In the genomic region with DNA sequence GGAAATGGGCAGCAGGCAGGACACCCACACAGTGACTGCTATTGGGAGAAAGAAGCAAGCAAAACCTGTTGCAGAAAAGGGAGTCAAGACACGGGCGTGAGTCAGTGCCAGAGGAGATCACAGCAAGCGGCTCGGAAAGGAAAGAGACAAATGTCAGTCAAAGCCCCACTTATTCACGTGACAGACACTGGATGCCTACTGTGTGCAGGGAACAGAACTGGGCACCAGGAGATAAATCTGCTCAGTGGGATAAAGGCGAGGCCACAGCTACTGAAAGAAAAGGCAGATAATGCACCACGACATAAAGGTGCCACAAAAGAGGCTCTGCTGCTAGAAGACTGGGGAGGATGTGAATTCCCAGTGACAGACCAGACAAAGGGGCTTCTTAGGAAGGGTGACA, we compare ENCODE assay signal across 17 mouse cellular contexts. TPM values are rescaled to one million over a fixed set of nuclear protein-coding genes. Genes with fewer than 3 reads are reported as not detected.
DNase-seq lines count a peak whose midpoint lies in the region; ATAC-seq and TF ChIP-seq lines count a peak whose summit lies in the region.
"Had no signal": no experiment of that assay in that cellular context is flagged by ENCODE, and none has a peak within 500 bp of the region (broad histone marks: within the 10 kb centered on the region; RNA-seq: fewer than 3 reads in every experiment).

No protein-coding gene starts in this region.

- no peaks in the 10 kb centered on the region for H3K36me3 ChIP-seq in hindbrain, embryonic 10.5 days
- no peaks in the 10 kb centered on the region for H3K36me3 ChIP-seq in hindbrain, embryonic 14.5 days (replicated peaks; ENCODE audit: control insufficient read depth, insufficient read depth)
- H3K36me3 ChIP-seq in midbrain, embryonic 11.5 days (ENCODE audit: control insufficient read depth, insufficient read depth, low read length), result no peaks in the 10 kb centered on the region
- H3K36me3 ChIP-seq in midbrain, postnatal 0 days (ENCODE audit: insufficient read depth, low read length), result no peaks in the 10 kb centered on the region
- H3K36me3 ChIP-seq in limb, embryonic 11.5 days (ENCODE audit: control insufficient read depth, insufficient read depth, low read length), result no peaks in the 10 kb centered on the region

- 24% methylated on average over 7 of the region's 7 CpGs for WGBS in hindbrain, embryonic 10.5 days
- 22% methylated on average over 7 of the region's 7 CpGs for WGBS in hindbrain, embryonic 14.5 days
- 19% methylated on average over 7 of the region's 7 CpGs for WGBS in midbrain, embryonic 11.5 days
- WGBS in midbrain, postnatal 0 days, result 12% methylated on average over 7 of the region's 7 CpGs
- WGBS in limb, embryonic 11.5 days, result 67% methylated on average over 7 of the region's 7 CpGs

- H3K4me2 ChIP-seq in hindbrain, embryonic 14.5 days (replicated peaks), result no peak overlapping the region
- no peak overlapping the region for H3K4me2 ChIP-seq in midbrain, embryonic 11.5 days
- no peak overlapping the region for H3K4me2 ChIP-seq in midbrain, postnatal 0 days (ENCODE audit: low read depth, low read length, poor library complexity, severe bottlenecking)
- no peak overlapping the region for H3K4me2 ChIP-seq in limb, embryonic 11.5 days (ENCODE audit: low read depth, severe bottlenecking)
- H3K4me2 ChIP-seq: heart, embryonic 11.5 days had no signal

- H3K9me3 ChIP-seq in hindbrain, embryonic 10.5 days, result no peaks in the 10 kb centered on the region
- H3K9me3 ChIP-seq in hindbrain, embryonic 14.5 days (ENCODE audit: control insufficient read depth, low read length), result no peaks in the 10 kb centered on the region
- H3K9me3 ChIP-seq in midbrain, embryonic 11.5 days (ENCODE audit: control insufficient read depth, low read length), result no peaks in the 10 kb centered on the region
- H3K9me3 ChIP-seq in midbrain, postnatal 0 days (ENCODE audit: low read length), result no peaks in the 10 kb centered on the region
- H3K9me3 ChIP-seq in limb, embryonic 11.5 days (ENCODE audit: control insufficient read depth, low read length), result no peaks in the 10 kb centered on the region

- no peak overlapping the region for H3K9ac ChIP-seq in hindbrain, embryonic 14.5 days
- no peak overlapping the region for H3K9ac ChIP-seq in midbrain, embryonic 11.5 days (ENCODE audit: low read length)
- H3K9ac ChIP-seq in midbrain, postnatal 0 days (replicated peaks; ENCODE audit: low read length, poor library complexity, severe bottlenecking), result no peak overlapping the region
- H3K9ac ChIP-seq in limb, embryonic 11.5 days (ENCODE audit: low read length), result no peak overlapping the region

- ATAC-seq in hindbrain, embryonic 14.5 days (ENCODE audit: low FRiP score), result no peak
- ATAC-seq in midbrain, embryonic 11.5 days (ENCODE audit: low FRiP score), result no peak
- ATAC-seq in midbrain, postnatal 0 days (ENCODE audit: low FRiP score), result no peak
- no peak for ATAC-seq in limb, embryonic 11.5 days (ENCODE audit: insufficient number of reproducible peaks, low FRiP score, low TSS enrichment, low read depth)
- no peak for ATAC-seq in CD4-positive, CD25-positive, alpha-beta regulatory T cell, adult 4 months
- ATAC-seq: Patski had no signal

- peaks cover 30% of the 10 kb centered on the region for H3K4me1 ChIP-seq in hindbrain, embryonic 10.5 days (replicated peaks)
- H3K4me1 ChIP-seq in hindbrain, embryonic 14.5 days (replicated peaks; ENCODE audit: control insufficient read depth, insufficient read depth, low read length), result peaks cover 4% of the 10 kb centered on the region; the same call in 1 of the 2 replicates
- H3K4me1 ChIP-seq in midbrain, embryonic 11.5 days (ENCODE audit: control insufficient read depth, insufficient read depth, low read length), result peaks cover 10% of the 10 kb centered on the region
- H3K4me1 ChIP-seq in midbrain, postnatal 0 days (ENCODE audit: insufficient read depth, low read length), result peaks cover 10% of the 10 kb centered on the region; the same call in 1 of the 2 replicates
- 0 out of 2 replicates have a peak, but pooled peaks cover 2% of the 10 kb centered on the region for H3K4me1 ChIP-seq in limb, embryonic 11.5 days (ENCODE audit: control insufficient read depth, insufficient read depth, low read length)

- H3K27ac ChIP-seq in hindbrain, embryonic 10.5 days, result peak overlapping the region; percentile 56; the same call in 1 of the 2 replicates
- H3K27ac ChIP-seq in hindbrain, embryonic 14.5 days, result no peak overlapping the region
- no peak overlapping the region for H3K27ac ChIP-seq in midbrain, embryonic 11.5 days (ENCODE audit: low read depth, low read length)
- H3K27ac ChIP-seq in midbrain, postnatal 0 days (ENCODE audit: low read depth, low read length), result no peak overlapping the region
- 0 out of 2 replicates have a peak overlapping the region, but pooled peaks have one; percentile 18 for H3K27ac ChIP-seq in limb, embryonic 11.5 days (replicated peaks; ENCODE audit: low read depth, low read length)

- H3K4me3 ChIP-seq in hindbrain, embryonic 10.5 days, result 0 out of 2 replicates have a peak overlapping the region, but pooled peaks have one; percentile 12
- no peak overlapping the region for H3K4me3 ChIP-seq in hindbrain, embryonic 14.5 days (replicated peaks; ENCODE audit: low read length)
- H3K4me3 ChIP-seq in midbrain, embryonic 11.5 days (ENCODE audit: low read depth, low read length), result no peak overlapping the region
- no peak overlapping the region for H3K4me3 ChIP-seq in midbrain, postnatal 0 days (ENCODE audit: low read depth, low read length)
- H3K4me3 ChIP-seq in limb, embryonic 11.5 days (ENCODE audit: low read depth, low read length), result no peak overlapping the region

- no peak for TF ChIP-seq CTCF in midbrain, postnatal 0 days (IDR thresholded peaks at IDR 0.05)

- no peaks in the 10 kb centered on the region for H3K27me3 ChIP-seq in hindbrain, embryonic 10.5 days (ENCODE audit: insufficient read depth, poor library complexity, severe bottlenecking)
- no peaks in the 10 kb centered on the region for H3K27me3 ChIP-seq in hindbrain, embryonic 14.5 days (ENCODE audit: control insufficient read depth, insufficient read depth, low read length)
- no peaks in the 10 kb centered on the region for H3K27me3 ChIP-seq in midbrain, embryonic 11.5 days (ENCODE audit: control insufficient read depth, insufficient read depth, low read length)
- H3K27me3 ChIP-seq in midbrain, postnatal 0 days (ENCODE audit: insufficient read depth, low read length), result no peaks in the 10 kb centered on the region
- H3K27me3 ChIP-seq in limb, embryonic 11.5 days (ENCODE audit: control insufficient read depth, insufficient read depth, low read length), result no peaks in the 10 kb centered on the region
- H3K27me3 ChIP-seq: Patski had no signal

- peak; percentile 9 to 12 for DNase-seq in cerebellum, postnatal 14 days
- DNase-seq in cerebellum, adult 9-10 months, result no peak
- DNase-seq in hindbrain, embryonic 10.5 days (ENCODE audit: low spot score), result no peak
- DNase-seq in hindbrain, embryonic 14.5 days (ENCODE audit: low spot score), result no peak
- DNase-seq in midbrain, embryonic 11.5 days (ENCODE audit: low spot score, missing footprints), result peak; percentile 86
- DNase-seq in midbrain, postnatal 0 days (ENCODE audit: low spot score), result no peak
- DNase-seq in limb, embryonic 11.5 days (ENCODE audit: low spot score), result no peak
- DNase-seq: gastrocnemius, postnatal 10 days; heart, postnatal 4 days; kidney, adult 9 months; layer of hippocampus, adult 9-11 months; right cerebral cortex, postnatal 14 days; thymus, postnatal 36 days had no signal

RNA-seq across cellular contexts. Expression of a gene that starts 33.2 kb away (rescaled TPM):
- polyA plus RNA-seq in hindbrain, embryonic 10.5 days (2016; fragmentation: Nextera tagmentation; extraction: Ambion mirVana), result 7.4 and 11.0 TPM in 2 replicates
- 4.3 and 5.0 TPM in 2 replicates for polyA plus RNA-seq in hindbrain, embryonic 14.5 days (2014; fragmentation: Nextera tagmentation; extraction: Ambion mirVana)
- 8.9 and 9.2 TPM in 2 replicates for polyA plus RNA-seq in midbrain, embryonic 11.5 days (2014; fragmentation: Nextera tagmentation; extraction: Ambion mirVana)
- 2.0 and 7.8 TPM in 2 replicates for total RNA-seq in midbrain, postnatal 0 days (2014; rRNA removed)
- polyA plus RNA-seq in midbrain, postnatal 0 days (2015; fragmentation: Nextera tagmentation; extraction: Ambion mirVana), result 2.0 and 2.5 TPM in 2 replicates
- polyA plus RNA-seq in limb, embryonic 11.5 days (2014; fragmentation: Nextera tagmentation; extraction: Ambion mirVana), result 11.4 and 12.7 TPM in 2 replicates
- 10 to 100 TPM in 1 of 2 experiments, 1 to 10 TPM in 1; 8.6 to 10.2 TPM for polyA plus RNA-seq in CD4-positive, CD25-positive, alpha-beta regulatory T cell, adult 4 months (2017; shearing (Covaris generic))

RNA-seq across cellular contexts. Expression of a gene that starts 52.6 kb away (rescaled TPM):
- 15.1 and 17.3 TPM in 2 replicates for polyA plus RNA-seq in hindbrain, embryonic 10.5 days (2016; fragmentation: Nextera tagmentation; extraction: Ambion mirVana)
- 14.0 and 14.3 TPM in 2 replicates for polyA plus RNA-seq in hindbrain, embryonic 14.5 days (2014; fragmentation: Nextera tagmentation; extraction: Ambion mirVana)
- polyA plus RNA-seq in midbrain, embryonic 11.5 days (2014; fragmentation: Nextera tagmentation; extraction: Ambion mirVana), result 13.7 and 17.4 TPM in 2 replicates
- total RNA-seq in midbrain, postnatal 0 days (2014; rRNA removed), result 8.4 and 11.2 TPM in 2 replicates
- 11.0 and 11.2 TPM in 2 replicates for polyA plus RNA-seq in midbrain, postnatal 0 days (2015; fragmentation: Nextera tagmentation; extraction: Ambion mirVana)
- polyA plus RNA-seq in limb, embryonic 11.5 days (2014; fragmentation: Nextera tagmentation; extraction: Ambion mirVana), result 12.8 and 13.1 TPM in 2 replicates
- polyA plus RNA-seq in CD4-positive, CD25-positive, alpha-beta regulatory T cell, adult 4 months (2017; shearing (Covaris generic)), result 10 to 100 TPM; 26.7 to 35.3 TPM

RNA-seq across cellular contexts. Expression of a gene that starts 54.1 kb away (rescaled TPM):
- 0.19 and 0.31 TPM in 2 replicates for polyA plus RNA-seq in hindbrain, embryonic 10.5 days (2016; fragmentation: Nextera tagmentation; extraction: Ambion mirVana)
- polyA plus RNA-seq in hindbrain, embryonic 14.5 days (2014; fragmentation: Nextera tagmentation; extraction: Ambion mirVana), result 0.37 and 0.77 TPM in 2 replicates
- polyA plus RNA-seq in midbrain, embryonic 11.5 days (2014; fragmentation: Nextera tagmentation; extraction: Ambion mirVana), result 0.19 and 0.30 TPM in 2 replicates
- total RNA-seq in midbrain, postnatal 0 days (2014; rRNA removed), result not detected in 2 replicates
- polyA plus RNA-seq in midbrain, postnatal 0 days (2015; fragmentation: Nextera tagmentation; extraction: Ambion mirVana), result 0.22 and 0.27 TPM in 2 replicates
- 0.15 and 0.20 TPM in 2 replicates for polyA plus RNA-seq in limb, embryonic 11.5 days (2014; fragmentation: Nextera tagmentation; extraction: Ambion mirVana)
- polyA plus RNA-seq in CD4-positive, CD25-positive, alpha-beta regulatory T cell, adult 4 months (2017; shearing (Covaris generic)), result under 1 TPM in 1 of 2 experiments, not detected in 1; 0.24 TPM
- total RNA-seq: common myeloid progenitor, adult 5-6 weeks; gastrocnemius, postnatal 10 days had no signal
- polyA plus RNA-seq: heart, embryonic 11.5 days had no signal

RNA-seq across cellular contexts. Expression of a gene that starts 56.9 kb away (rescaled TPM):
- 43.2 and 44.1 TPM in 2 replicates for polyA plus RNA-seq in hindbrain, embryonic 10.5 days (2016; fragmentation: Nextera tagmentation; extraction: Ambion mirVana)
- 26.0 and 35.8 TPM in 2 replicates for polyA plus RNA-seq in hindbrain, embryonic 14.5 days (2014; fragmentation: Nextera tagmentation; extraction: Ambion mirVana)
- 48.2 and 52.6 TPM in 2 replicates for polyA plus RNA-seq in midbrain, embryonic 11.5 days (2014; fragmentation: Nextera tagmentation; extraction: Ambion mirVana)
- total RNA-seq in midbrain, postnatal 0 days (2014; rRNA removed), result 39.2 and 44.4 TPM in 2 replicates
- polyA plus RNA-seq in midbrain, postnatal 0 days (2015; fragmentation: Nextera tagmentation; extraction: Ambion mirVana), result 14.2 and 16.4 TPM in 2 replicates
- 44.7 and 49.6 TPM in 2 replicates for polyA plus RNA-seq in limb, embryonic 11.5 days (2014; fragmentation: Nextera tagmentation; extraction: Ambion mirVana)
- polyA plus RNA-seq in CD4-positive, CD25-positive, alpha-beta regulatory T cell, adult 4 months (2017; shearing (Covaris generic)), result 10 to 100 TPM; 16.0 to 20.8 TPM

Comparison
In these comparisons a context has a peak if more than half of its experiments do, and no peak if none do; other contexts are left out.
1. DNase-seq: peak in cerebellum, postnatal 14 days (2 of 2) and midbrain, embryonic 11.5 days (single experiment); none in cerebellum, adult 9-10 months (single experiment), hindbrain, embryonic 10.5 days (single experiment), hindbrain, embryonic 14.5 days (single experiment), midbrain, postnatal 0 days (single experiment) and limb, embryonic 11.5 days (single experiment).
2. H3K27ac ChIP-seq: peak in hindbrain, embryonic 10.5 days (single experiment) and limb, embryonic 11.5 days (single experiment); none in hindbrain, embryonic 14.5 days (single experiment), midbrain, embryonic 11.5 days (single experiment) and midbrain, postnatal 0 days (single experiment).